Mouse (Mus musculus): ENCODE data around the gene Rasal3.
A peak's percentile ranks its signal among the peaks of the same experiment; 100 is the strongest.

Gene Rasal3

GRCm38 (mm10) chr17:32354211-32354610 lies 49.2 kb downstream of the Rasal3 start:
- DNase-seq (ENCODE audit: low read depth): no peak

- DNase-seq (ENCODE audit: low read depth): no peak
These were observed 49.7 kb downstream of the Rasal3 start for GRCm38 (mm10) chr17:32353696-32354095.

- DNase-seq (ENCODE audit: low read depth): no peak
These were observed 51.7 kb downstream of the Rasal3 start for GRCm38 (mm10) chr17:32351726-32352125.

DNA sequence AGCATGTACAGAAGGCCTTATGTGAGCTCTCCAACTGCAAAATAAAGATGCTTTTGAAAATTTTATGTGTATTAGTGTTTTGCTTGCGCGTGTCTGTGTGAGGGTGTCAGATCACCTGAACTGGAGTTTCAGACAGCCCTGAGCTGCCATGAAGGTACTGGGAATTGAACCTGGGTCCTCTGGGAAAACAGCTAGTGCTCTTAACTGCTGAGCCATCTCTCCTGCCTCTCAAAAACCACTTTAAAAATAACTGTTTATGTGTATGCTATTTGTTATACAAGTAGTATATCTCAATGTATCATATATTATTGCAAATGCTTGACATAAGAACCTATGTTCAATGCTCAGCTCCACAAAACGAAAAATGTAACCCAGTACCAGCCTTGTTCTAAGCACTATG lies 52.1 kb downstream of the Rasal3 start:
- DNase-seq (ENCODE audit: low read depth): no peak

- peak; percentile 99 for DNase-seq (ENCODE audit: low read depth)
These were observed 52.9 kb downstream of the Rasal3 start, which contains the start of gene Akap8l for GRCm38 (mm10) chr17:32350382-32350983. Akap8l (minus strand) TSS chr17:32350607.

DNA sequence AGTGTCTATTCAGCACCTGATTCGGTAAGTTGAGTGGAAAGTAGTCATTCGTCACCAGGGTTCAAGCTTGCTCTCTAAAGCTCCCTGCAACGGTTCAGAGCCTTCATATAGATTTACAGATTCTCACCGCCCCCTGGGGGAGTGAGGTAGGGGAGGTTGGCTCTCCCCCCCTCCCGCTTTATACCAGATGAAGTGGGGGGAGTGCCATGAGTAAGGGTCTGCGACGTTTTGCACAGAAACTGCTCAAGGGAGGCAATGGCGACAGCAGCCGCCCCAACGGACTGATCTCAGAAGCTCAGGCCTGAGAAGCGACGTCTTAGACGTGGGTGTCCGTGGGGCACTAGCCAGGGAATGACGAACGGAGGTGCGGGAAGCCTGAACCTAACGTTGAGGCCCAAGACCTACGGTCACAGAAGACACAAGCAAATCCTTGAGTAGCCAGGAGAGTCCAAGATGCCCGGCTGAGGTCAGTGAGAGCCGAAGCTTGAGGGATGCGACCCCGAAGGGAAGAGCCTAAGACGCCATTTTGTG lies 53.5 kb downstream of the Rasal3 start:
- DNase-seq (ENCODE audit: low read depth): no peak

DNA sequence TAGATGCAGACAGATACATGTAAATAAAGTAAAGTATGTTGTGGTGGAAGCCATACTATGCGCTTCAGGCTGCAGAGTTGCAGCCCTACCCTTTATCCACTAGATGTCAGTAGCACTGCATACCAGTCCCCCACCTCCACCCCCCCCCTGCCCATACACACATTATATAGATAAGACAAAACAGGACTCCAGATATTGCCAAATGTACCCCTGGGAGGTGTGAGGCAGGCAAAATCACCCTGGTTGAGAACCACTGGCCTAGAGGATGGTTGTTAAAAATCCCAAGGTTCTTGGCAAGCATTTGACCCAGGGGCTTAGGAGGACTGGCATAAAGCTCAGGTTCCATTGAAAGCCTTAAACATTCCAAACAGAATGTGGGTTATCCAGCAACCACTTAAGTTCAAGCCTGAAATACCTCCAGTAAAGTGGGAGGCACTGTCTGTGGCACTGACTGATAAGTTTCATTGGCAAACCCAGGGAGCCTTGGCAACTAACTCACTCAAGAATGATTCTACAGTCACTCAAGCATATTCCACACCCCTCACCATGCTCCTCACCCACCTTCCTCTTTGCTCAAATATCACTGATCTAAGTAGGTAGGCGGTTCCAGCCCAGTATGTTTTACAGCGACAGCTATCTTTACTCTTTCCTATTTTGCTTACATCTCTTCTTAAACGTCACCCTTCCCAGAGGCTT lies 54.2 kb downstream of the Rasal3 start:
- peak; percentile 78 for DNase-seq (ENCODE audit: low read depth)

GRCm38 (mm10) chr17:32348406-32348805 lies 55.0 kb downstream of the Rasal3 start:
- DNase-seq (ENCODE audit: low read depth): no peak

- DNase-seq (ENCODE audit: low read depth): no peak
These were observed 62.3 kb downstream of the Rasal3 start for GRCm38 (mm10) chr17:32341102-32341501.
